Mouse (Mus musculus): ENCODE results near the gene Akap10. TPM values are rescaled to one million over a fixed set of nuclear protein-coding genes. Genes with fewer than 3 reads are reported as not detected.
A peak's percentile ranks its signal among the peaks of the same experiment; 100 is the strongest.

The Akap10 gene
- polyA plus RNA-seq, 1 experiment from 2014 or later: 7.9 TPM

DNA sequence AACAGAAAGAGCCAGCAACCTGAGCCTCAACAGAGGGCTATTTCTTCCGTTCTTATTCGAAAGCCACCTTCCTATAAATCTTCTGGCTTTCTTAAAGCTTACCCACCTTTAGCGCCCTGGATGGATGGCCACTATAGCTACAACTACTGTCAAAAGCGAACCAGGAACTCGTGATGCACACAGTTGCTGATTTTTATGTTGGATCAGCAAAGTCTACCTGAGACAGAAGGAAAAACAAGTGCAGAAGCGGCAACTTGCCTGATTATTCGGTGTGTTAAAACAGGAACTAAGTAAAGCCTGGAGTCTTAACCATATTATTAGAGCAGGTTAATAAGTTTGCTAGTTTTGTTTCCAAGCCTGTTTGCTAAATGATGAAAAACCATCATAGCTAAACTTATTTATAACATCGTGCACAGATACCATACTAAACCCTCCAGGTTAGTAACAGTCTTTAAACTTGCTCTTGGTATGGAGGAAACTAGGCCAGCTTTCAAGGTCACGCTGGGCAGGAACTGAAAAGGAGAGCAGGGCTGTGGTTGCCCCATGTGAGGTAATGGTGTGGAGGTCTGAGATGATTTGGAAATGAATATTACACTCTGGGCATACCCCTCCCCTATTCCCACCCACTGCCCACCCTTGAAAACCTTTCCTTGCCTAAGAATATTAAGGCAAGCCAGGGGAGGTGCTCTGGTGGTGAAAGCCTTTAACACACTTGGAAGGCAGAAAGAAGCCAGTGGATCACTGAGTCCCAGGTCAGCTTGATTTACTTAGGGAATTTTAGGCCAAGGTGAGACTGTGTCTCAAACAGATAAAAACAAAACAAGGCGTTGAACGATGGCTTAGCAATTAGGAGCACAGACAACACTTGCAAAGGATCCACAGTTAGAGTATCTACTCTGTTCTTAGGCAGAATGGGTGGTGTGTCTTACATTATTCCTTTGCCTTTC is 861 bp upstream of the Akap10 start:
- no peaks in the 10 kb centered on the region for H3K9me3 ChIP-seq (replicated peaks)
- H3K9ac ChIP-seq: peak overlapping the region; percentile 99
- peak overlapping the region; percentile 100 for H3K4me3 ChIP-seq (replicated peaks)
- WGBS (ENCODE audit: insufficient replicate concordance): 17% methylated on average over 11 of the region's 11 CpGs
- peaks cover 8% of the 10 kb centered on the region; the same call in 1 of the 2 replicates for H3K36me3 ChIP-seq (replicated peaks)
- H3K27ac ChIP-seq (replicated peaks): peak overlapping the region; percentile 86
- H3K4me1 ChIP-seq (replicated peaks): peaks cover 35% of the 10 kb centered on the region
- peak; percentile 22 for ATAC-seq (ENCODE audit: insufficient read depth)
- H3K27me3 ChIP-seq: no peaks in the 10 kb centered on the region
- H3K4me2 ChIP-seq: peak overlapping the region; percentile 92

DNA sequence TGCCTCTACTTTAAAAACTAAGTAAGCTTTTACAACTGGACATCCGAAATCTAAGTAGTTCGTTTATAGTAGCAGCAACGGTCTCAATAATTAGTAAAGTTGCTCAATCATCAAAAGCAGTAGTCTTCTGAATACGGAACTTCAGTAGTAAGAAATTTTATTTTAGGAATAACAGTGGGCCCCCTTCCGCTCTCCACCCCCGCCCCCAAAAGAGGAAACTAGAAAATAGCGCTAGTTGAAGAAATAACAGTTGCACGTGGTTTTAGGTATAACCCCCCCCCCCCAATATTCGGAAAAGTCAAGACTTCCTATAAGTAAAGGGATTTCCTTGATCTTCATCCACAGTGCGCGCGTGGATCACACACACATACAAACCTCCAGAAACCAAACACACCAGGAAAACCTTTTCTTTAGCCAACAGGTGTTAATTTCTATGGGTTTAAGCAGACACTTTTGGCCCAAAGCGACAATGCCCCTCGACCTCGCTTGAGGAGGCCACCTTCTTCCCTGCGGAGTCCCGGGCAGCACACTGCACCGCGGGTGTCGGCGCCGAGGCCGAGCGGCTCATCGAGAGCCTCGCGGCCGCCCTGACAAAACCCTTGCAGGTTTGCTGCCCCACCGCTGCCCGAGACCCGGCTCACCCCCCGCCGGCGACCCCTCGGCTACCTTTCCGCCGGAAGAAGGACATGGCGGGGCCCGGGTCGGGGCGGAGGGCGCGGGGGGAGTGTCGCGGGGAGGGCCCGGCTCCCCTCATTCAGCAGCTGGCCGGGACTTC is 542 bp downstream of the Akap10 start:
- peak; percentile 68 for ATAC-seq (ENCODE audit: insufficient read depth)
- Histone ChIP-seq H3K27ac (replicated peaks) (peak overlapping the region; percentile 93), H3K9me3 (replicated peaks) (no peaks in the 10 kb centered on the region), H3K4me2 (peak overlapping the region; percentile 92), H3K4me3 (replicated peaks) (peak overlapping the region; percentile 100), H3K36me3 (replicated peaks) (peaks cover 8% of the 10 kb centered on the region; the same call in 1 of the 2 replicates), H3K4me1 (replicated peaks) (peaks cover 34% of the 10 kb centered on the region), H3K9ac (peak overlapping the region; percentile 99), H3K27me3 (no peaks in the 10 kb centered on the region)
- WGBS (ENCODE audit: insufficient replicate concordance): under 1% methylated on average over 47 of the region's 47 CpGs

DNA sequence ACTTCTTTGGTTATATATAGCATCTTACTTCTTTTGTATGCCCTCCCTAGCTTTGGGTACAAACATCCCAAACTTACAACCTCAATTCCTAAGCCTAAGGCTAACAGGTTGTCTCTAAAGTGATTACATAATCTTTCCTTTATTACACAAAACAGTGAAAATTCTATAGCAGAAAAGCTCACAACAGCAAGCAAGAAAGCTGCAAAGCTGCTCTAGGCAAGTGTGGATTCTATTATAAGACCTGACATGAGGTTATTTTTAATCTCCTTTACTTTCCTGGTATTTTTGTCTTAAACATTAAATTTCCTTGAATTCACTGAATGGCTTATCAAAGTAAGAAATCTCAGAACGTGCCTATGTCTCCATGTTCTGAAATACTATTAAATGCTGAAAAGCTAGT is 6.7 kb downstream of the Akap10 start:
- peaks cover 10% of the 10 kb centered on the region for H3K4me1 ChIP-seq (replicated peaks)
- no peak overlapping the region for H3K4me3 ChIP-seq (replicated peaks)
- no peak for ATAC-seq (ENCODE audit: insufficient read depth)
- H3K27ac ChIP-seq (replicated peaks): no peak overlapping the region
- H3K27me3 ChIP-seq: no peaks in the 10 kb centered on the region
- no peak overlapping the region for H3K4me2 ChIP-seq
- no peak overlapping the region for H3K9ac ChIP-seq
- no peaks in the 10 kb centered on the region for H3K9me3 ChIP-seq (replicated peaks)
- WGBS (ENCODE audit: insufficient replicate concordance): 62% methylated on average over 1 of the region's 1 CpGs
- H3K36me3 ChIP-seq (replicated peaks): peaks cover 25% of the 10 kb centered on the region

DNA sequence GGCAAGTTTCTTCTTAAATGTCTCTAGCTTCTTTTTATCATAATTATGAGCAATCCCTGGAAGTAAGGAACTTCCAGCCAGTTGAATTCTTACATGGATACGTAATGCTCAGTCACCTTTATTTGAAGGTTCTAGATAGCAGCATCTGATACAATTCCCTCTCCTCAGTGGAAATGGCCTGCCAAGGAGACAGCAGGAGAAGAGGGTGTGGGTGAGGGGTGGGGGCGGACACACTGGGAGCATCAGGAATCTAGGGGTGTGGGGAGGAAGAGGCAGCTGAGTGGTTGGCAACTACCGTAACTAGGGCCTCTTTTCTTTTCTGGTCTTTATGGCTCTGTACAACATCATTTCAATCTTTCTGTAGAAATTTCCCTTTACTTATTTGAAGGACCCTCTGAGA is 10.3 kb downstream of the Akap10 start:
- Histone ChIP-seq H3K4me1 (replicated peaks) (no peaks in the 10 kb centered on the region), H3K36me3 (replicated peaks) (peaks cover 35% of the 10 kb centered on the region), H3K27me3 (no peaks in the 10 kb centered on the region), H3K4me2 (no peak overlapping the region), H3K9ac (no peak overlapping the region), H3K9me3 (replicated peaks) (no peaks in the 10 kb centered on the region), H3K27ac (replicated peaks) (no peak overlapping the region), H3K4me3 (replicated peaks) (no peak overlapping the region)
- WGBS (ENCODE audit: insufficient replicate concordance): 87% methylated on average over 3 of the region's 3 CpGs
- ATAC-seq (ENCODE audit: insufficient read depth): no peak

DNA sequence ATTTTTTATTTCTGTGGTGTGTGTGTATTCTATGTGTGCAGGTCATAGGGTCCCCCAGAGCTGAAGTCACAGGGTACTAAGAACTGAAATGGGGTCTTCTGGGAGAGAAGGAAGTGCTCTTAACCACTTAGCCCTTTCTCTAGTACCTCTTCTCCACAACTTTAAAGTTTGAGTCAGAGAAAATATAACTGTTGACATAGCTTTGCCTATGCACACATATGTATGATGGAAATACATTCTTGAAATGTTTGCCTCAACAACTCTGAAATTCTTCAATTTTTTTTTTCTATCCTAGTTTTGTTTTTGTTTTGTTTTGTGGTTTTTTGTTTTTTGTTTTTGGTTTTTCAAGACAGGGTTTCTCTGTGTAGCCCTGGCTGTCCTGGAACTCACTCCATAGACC is 21.7 kb downstream of the Akap10 start:
- Histone ChIP-seq H3K4me3 (replicated peaks) (no peak overlapping the region), H3K4me1 (replicated peaks) (no peaks in the 10 kb centered on the region), H3K27ac (replicated peaks) (no peak overlapping the region), H3K27me3 (no peaks in the 10 kb centered on the region), H3K36me3 (replicated peaks) (peaks cover 70% of the 10 kb centered on the region), H3K9ac (no peak overlapping the region), H3K9me3 (replicated peaks) (no peaks in the 10 kb centered on the region), H3K4me2 (no peak overlapping the region)
- ATAC-seq (ENCODE audit: insufficient read depth): no peak

DNA sequence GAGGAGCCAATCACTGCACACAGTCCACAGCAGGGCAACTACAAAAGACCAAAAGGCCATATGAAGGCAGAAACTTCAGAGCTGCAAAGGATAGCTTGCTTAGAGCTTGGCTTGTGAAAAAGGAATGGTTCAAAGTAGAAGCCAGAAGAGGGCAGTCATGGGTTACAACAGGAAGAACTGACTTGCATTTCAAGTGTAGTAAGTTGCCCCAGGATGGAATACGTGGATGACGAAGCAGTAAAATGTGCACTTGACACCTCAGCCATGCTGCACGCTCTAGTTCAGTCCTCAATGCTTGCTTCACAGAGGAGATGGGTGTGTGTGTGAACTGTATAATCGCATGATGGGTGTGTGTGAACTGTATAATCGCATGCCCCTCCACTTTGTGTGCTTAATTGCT is 47.9 kb downstream of the Akap10 start:
- H3K9ac ChIP-seq: no peak overlapping the region
- no peaks in the 10 kb centered on the region for H3K4me1 ChIP-seq (replicated peaks)
- H3K4me3 ChIP-seq (replicated peaks): no peak overlapping the region
- 72% methylated on average over 5 of the region's 5 CpGs for WGBS (ENCODE audit: insufficient replicate concordance)
- ATAC-seq (ENCODE audit: insufficient read depth): no peak
- H3K27ac ChIP-seq (replicated peaks): no peak overlapping the region
- H3K36me3 ChIP-seq (replicated peaks): peaks cover 64% of the 10 kb centered on the region
- H3K9me3 ChIP-seq (replicated peaks): no peaks in the 10 kb centered on the region
- H3K27me3 ChIP-seq: no peaks in the 10 kb centered on the region
- no peak overlapping the region for H3K4me2 ChIP-seq

DNA sequence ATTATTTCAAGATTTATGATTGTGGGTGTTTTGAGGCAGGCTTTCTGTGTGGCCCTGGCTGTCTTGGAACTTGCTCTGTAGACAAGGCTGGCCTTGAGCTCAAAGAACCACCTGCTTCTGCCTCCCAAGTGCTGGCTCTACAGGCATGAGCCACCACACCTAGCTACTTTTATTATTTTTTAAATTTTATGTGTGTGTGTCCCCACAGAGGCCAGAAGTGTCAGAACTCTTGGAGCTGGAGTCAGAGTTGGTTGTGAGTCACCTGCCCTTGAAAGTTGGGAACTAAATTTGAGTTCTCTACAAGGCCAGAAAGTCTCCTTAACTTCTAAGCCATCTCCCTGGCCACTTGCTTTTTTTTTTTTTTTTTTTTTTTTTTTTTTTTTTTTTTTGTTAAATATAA is 50.1 kb downstream of the Akap10 start:
- ATAC-seq (ENCODE audit: insufficient read depth): no peak
- H3K4me3 ChIP-seq (replicated peaks): no peak overlapping the region
- no peak overlapping the region for H3K9ac ChIP-seq
- no peaks in the 10 kb centered on the region for H3K4me1 ChIP-seq (replicated peaks)
- peaks cover 70% of the 10 kb centered on the region for H3K36me3 ChIP-seq (replicated peaks)
- H3K9me3 ChIP-seq (replicated peaks): no peaks in the 10 kb centered on the region
- no peak overlapping the region for H3K27ac ChIP-seq (replicated peaks)
- H3K4me2 ChIP-seq: no peak overlapping the region
- H3K27me3 ChIP-seq: no peaks in the 10 kb centered on the region

DNA sequence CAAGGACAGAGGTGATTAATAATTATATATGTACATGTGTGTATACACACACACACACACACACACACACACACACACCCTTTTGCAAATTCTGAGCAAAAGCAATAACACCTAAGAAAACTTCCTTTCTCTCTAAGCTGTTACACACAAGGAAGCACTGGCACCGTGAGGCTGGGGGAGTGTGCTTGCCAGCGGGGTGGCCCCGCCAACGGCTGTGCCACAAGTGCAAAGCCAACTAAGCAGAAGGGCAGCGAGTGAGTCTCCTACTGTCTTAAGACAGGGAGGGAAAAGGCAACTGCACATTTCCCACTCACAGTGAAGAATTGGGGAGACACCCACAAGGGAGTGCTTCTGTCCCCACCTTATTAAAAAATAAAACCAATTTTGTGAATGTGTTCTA is 58.2 kb downstream of the Akap10 start:
- no peaks in the 10 kb centered on the region for H3K9me3 ChIP-seq (replicated peaks)
- ATAC-seq (ENCODE audit: insufficient read depth): no peak
- H3K9ac ChIP-seq: no peak overlapping the region
- H3K4me3 ChIP-seq (replicated peaks): no peak overlapping the region
- H3K4me1 ChIP-seq (replicated peaks): no peaks in the 10 kb centered on the region
- no peak overlapping the region for H3K4me2 ChIP-seq
- 83% methylated on average over 5 of the region's 5 CpGs for WGBS (ENCODE audit: insufficient replicate concordance)
- H3K36me3 ChIP-seq (replicated peaks): peaks cover 63% of the 10 kb centered on the region
- no peak overlapping the region for H3K27ac ChIP-seq (replicated peaks)
- no peaks in the 10 kb centered on the region for H3K27me3 ChIP-seq

DNA sequence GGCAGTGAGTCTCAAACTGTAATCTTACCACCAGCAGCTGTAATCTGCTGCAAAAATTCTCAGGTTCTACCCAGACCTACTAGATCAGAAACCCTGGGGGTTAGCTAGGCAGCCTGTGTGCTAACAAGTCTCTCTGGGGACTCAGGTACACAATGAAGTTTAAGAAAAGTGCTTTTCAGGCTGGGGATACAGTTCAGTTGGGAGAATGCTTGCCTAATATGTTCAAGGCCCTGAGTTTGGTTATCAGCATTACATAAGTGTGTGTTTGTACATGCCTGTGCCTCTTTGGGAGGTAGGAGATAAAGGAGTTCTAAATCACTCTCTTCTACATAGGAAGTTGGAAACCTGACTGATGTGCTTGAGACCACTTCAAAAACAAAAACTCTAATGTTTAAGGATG is 63.2 kb downstream of the Akap10 start:
- ATAC-seq (ENCODE audit: insufficient read depth): no peak
- Histone ChIP-seq H3K4me2 (no peak overlapping the region), H3K4me3 (replicated peaks) (no peak overlapping the region), H3K36me3 (replicated peaks) (peaks cover 23% of the 10 kb centered on the region), H3K27me3 (no peaks in the 10 kb centered on the region), H3K27ac (replicated peaks) (no peak overlapping the region), H3K9me3 (replicated peaks) (no peaks in the 10 kb centered on the region), H3K9ac (no peak overlapping the region), H3K4me1 (replicated peaks) (peaks cover 8% of the 10 kb centered on the region; the same call in 1 of the 2 replicates)

DNA sequence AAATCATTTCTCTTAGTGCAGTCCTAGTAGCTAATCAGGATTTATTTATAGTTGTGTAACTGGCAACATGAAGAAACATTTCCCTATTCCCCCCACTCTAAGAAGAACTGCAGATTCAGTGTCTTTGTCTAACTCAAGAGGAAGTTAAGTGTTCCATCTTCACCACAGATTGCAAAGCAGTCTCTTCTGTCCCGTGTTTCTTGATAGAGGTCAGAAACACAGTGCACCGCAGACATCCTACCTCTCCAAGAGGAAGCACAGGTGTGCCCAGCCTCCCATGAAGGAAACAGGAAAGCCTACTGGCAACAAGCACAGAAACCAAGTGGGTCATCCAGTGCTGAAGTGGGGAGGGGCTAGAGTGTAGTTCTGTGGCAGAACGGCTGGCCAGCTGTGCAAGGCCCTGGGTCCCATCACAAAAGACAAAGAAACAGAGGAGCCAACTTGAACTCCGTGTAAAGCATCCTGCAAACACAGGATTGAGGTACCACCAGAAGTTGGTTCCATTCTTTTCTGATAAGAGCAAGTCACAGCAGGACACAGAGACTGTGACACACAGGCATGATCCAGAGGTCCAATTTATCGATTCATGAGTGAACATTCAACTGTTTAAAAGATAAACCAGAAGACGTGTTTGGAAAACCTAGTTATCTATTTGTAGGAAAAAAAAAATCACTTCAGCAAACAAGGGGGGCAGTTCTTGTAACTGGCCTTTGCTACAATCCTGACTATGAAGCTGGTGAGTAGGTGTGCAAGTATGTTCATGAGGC is 68.1 kb downstream of the Akap10 start:
- Histone ChIP-seq H3K4me3 (replicated peaks) (no peak overlapping the region), H3K27ac (replicated peaks) (0 out of 2 replicates have a peak overlapping the region, but pooled peaks have one; percentile 9), H3K9ac (no peak overlapping the region), H3K9me3 (replicated peaks) (no peaks in the 10 kb centered on the region), H3K4me2 (no peak overlapping the region), H3K36me3 (replicated peaks) (no peaks in the 10 kb centered on the region), H3K27me3 (peaks cover 8% of the 10 kb centered on the region; the same call in 1 of the 2 replicates), H3K4me1 (replicated peaks) (peaks cover 13% of the 10 kb centered on the region; the same call in 1 of the 2 replicates)
- WGBS (ENCODE audit: insufficient replicate concordance): 41% methylated on average over 6 of the region's 6 CpGs
- ATAC-seq (ENCODE audit: insufficient read depth): 0 out of 2 replicates have a peak, but pooled peaks have one; percentile 7

DNA sequence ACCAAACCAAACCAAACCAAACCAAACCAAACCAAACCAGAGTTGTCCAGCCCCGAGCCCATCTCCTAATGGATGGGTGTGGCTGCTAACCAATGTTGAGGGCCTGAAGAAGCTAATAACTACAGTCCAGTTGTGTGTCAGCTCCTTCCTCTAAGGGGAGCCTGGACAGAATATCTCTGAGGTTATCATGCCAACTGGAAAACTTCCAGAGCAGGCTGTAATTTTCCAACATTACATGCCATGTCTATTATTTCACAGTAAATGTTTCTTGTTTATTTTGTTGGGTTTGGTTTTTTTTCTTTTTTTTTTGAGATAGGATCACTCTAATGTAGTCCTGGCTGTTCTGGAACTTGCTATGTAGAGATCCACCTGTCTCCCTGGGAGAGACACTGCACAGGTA is 70.7 kb downstream of the Akap10 start:
- no peak overlapping the region for H3K4me2 ChIP-seq
- no peak overlapping the region for H3K27ac ChIP-seq (replicated peaks)
- no peak overlapping the region for H3K4me3 ChIP-seq (replicated peaks)
- no peaks in the 10 kb centered on the region for H3K36me3 ChIP-seq (replicated peaks)
- H3K9ac ChIP-seq: no peak overlapping the region
- ATAC-seq (ENCODE audit: insufficient read depth): no peak
- H3K27me3 ChIP-seq: peaks cover 22% of the 10 kb centered on the region
- 55% methylated on average over 1 of the region's 1 CpGs for WGBS (ENCODE audit: insufficient replicate concordance)
- H3K4me1 ChIP-seq (replicated peaks): peaks cover 26% of the 10 kb centered on the region
- H3K9me3 ChIP-seq (replicated peaks): no peaks in the 10 kb centered on the region
